Mouse (Mus musculus) hindbrain, embryonic 12.5 days (tissue): ENCODE measurements around the gene Slc2a13. TPM values are rescaled to one million over a fixed set of nuclear protein-coding genes. Genes with fewer than 3 reads are reported as not detected.

ENCODE experiments used
- ATAC-seq: fragments of 200-750 bp; cut with Nextera tagmentation; 2 replicates; pipeline ENCODE4 v1.8.0; 2017; ENCODE audit warnings: moderate TSS enrichment; ENCODE audit not compliant: low FRiP score
- H3K27ac ChIP-seq: fragments of 300-500 bp; sonication (generic); 2 replicates; pipeline ENCODE4 v1.5.1; 2016; ENCODE audit warnings: mild to moderate bottlenecking
- H3K27me3 ChIP-seq: fragments of 300-500 bp; sonication (generic); 2 replicates; pipeline ENCODE4 v1.6.1; 2016; ENCODE audit warnings: mild to moderate bottlenecking
- H3K36me3 ChIP-seq: fragments of 300-500 bp; sonication (generic); 2 replicates; pipeline ENCODE4 v1.6.1; 2016; ENCODE audit warnings: mild to moderate bottlenecking
- H3K4me1 ChIP-seq: fragments of 300-500 bp; sonication (generic); 2 replicates; pipeline ENCODE4 v1.6.1; 2016
- H3K4me2 ChIP-seq: fragments of 300-500 bp; sonication (generic); replicated peaks from 2 replicates; pipeline ENCODE4 v1.6.1; 2016; ENCODE audit warnings: mild to moderate bottlenecking
- H3K4me3 ChIP-seq: fragments of 300-500 bp; sonication (generic); 2 replicates; pipeline ENCODE4 v1.5.1; 2016; ENCODE audit warnings: mild to moderate bottlenecking
- H3K9ac ChIP-seq: fragments of 300-500 bp; sonication (generic); 2 replicates; pipeline ENCODE4 v1.6.1; 2016; ENCODE audit warnings: mild to moderate bottlenecking, moderate library complexity
- H3K9me3 ChIP-seq: fragments of 300-500 bp; sonication (generic); replicated peaks from 2 replicates; pipeline ENCODE4 v1.6.1; 2016; ENCODE audit warnings: mild to moderate bottlenecking
- WGBS: fragments of 180-500 bp; shearing (Covaris S2); methylation state at CpG from one replicate; pipeline ENCODE4 v1.1.7; 2016; 5-methylcytosine and 5-hydroxymethylcytosine counted together
- polyA plus RNA-seq: library from polyadenylated mRNA; unstranded; fragments of >200 nt; fragmentation: Nextera tagmentation; extraction: Ambion mirVana; gene quantifications from 2 replicates; pipeline ENCODE4 v1.2.1, GENCODE M21; 2016

Slc2a13 gene
- polyA plus RNA-seq, 1 experiment from 2014 or later: 3.3 TPM

GRCm38 (mm10) chr15:91369736-91370449, 203.2 kb downstream of the Slc2a13 start:
- 83% methylated on average over 11 of the region's 11 CpGs for WGBS
- H3K9me3 ChIP-seq: no peaks in the 10 kb centered on the region
- H3K4me1 ChIP-seq: peaks cover 26% of the 10 kb centered on the region
- no peak for ATAC-seq
- H3K36me3 ChIP-seq: no peaks in the 10 kb centered on the region
- no peak overlapping the region for H3K4me3 ChIP-seq
- H3K4me2 ChIP-seq: no peak overlapping the region
- no peaks in the 10 kb centered on the region for H3K27me3 ChIP-seq
- H3K9ac ChIP-seq: no peak overlapping the region
- H3K27ac ChIP-seq: no peak overlapping the region

- Histone ChIP-seq H3K27me3 (no peaks in the 10 kb centered on the region), H3K4me1 (no peaks in the 10 kb centered on the region), H3K4me2 (no peak overlapping the region), H3K27ac (no peak overlapping the region), H3K36me3 (no peaks in the 10 kb centered on the region), H3K9ac (no peak overlapping the region), H3K9me3 (no peaks in the 10 kb centered on the region), H3K4me3 (no peak overlapping the region)
- no peak for ATAC-seq
- WGBS: 66% methylated on average over 2 of the region's 2 CpGs
Observed at GRCm38 (mm10) chr15:91360495-91360894, 212.6 kb downstream of the Slc2a13 start.

- no peak overlapping the region for H3K9ac ChIP-seq
- ATAC-seq: no peak
- no peak overlapping the region for H3K27ac ChIP-seq
- no peaks in the 10 kb centered on the region for H3K27me3 ChIP-seq
- WGBS: 80% methylated on average over 7 of the region's 7 CpGs
- H3K36me3 ChIP-seq: no peaks in the 10 kb centered on the region
- H3K4me2 ChIP-seq: no peak overlapping the region
- no peaks in the 10 kb centered on the region for H3K4me1 ChIP-seq
- no peak overlapping the region for H3K4me3 ChIP-seq
- H3K9me3 ChIP-seq: no peaks in the 10 kb centered on the region
Observed at GRCm38 (mm10) chr15:91351006-91351405, 222.1 kb downstream of the Slc2a13 start.

- no peaks in the 10 kb centered on the region for H3K9me3 ChIP-seq
- no peaks in the 10 kb centered on the region for H3K36me3 ChIP-seq
- no peak overlapping the region for H3K9ac ChIP-seq
- H3K27me3 ChIP-seq: no peaks in the 10 kb centered on the region
- no peaks in the 10 kb centered on the region for H3K4me1 ChIP-seq
- H3K4me2 ChIP-seq: no peak overlapping the region
- ATAC-seq: no peak
- no peak overlapping the region for H3K4me3 ChIP-seq
- WGBS: 70% methylated on average over 1 of the region's 1 CpGs
- H3K27ac ChIP-seq: no peak overlapping the region
Observed at GRCm38 (mm10) chr15:91338350-91338749, 234.7 kb downstream of the Slc2a13 start.

- no peak overlapping the region for H3K4me2 ChIP-seq
- no peaks in the 10 kb centered on the region for H3K36me3 ChIP-seq
- ATAC-seq: no peak
- H3K4me3 ChIP-seq: no peak overlapping the region
- 88% methylated on average over 6 of the region's 6 CpGs for WGBS
- no peak overlapping the region for H3K9ac ChIP-seq
- H3K9me3 ChIP-seq: no peaks in the 10 kb centered on the region
- no peaks in the 10 kb centered on the region for H3K4me1 ChIP-seq
- H3K27me3 ChIP-seq: no peaks in the 10 kb centered on the region
- H3K27ac ChIP-seq: no peak overlapping the region
Observed at GRCm38 (mm10) chr15:91334416-91334900, 238.6 kb downstream of the Slc2a13 start.

- H3K36me3 ChIP-seq: no peaks in the 10 kb centered on the region
- WGBS: 70% methylated on average over 3 of the region's 3 CpGs
- no peak overlapping the region for H3K9ac ChIP-seq
- ATAC-seq: no peak
- no peak overlapping the region for H3K4me2 ChIP-seq
- no peaks in the 10 kb centered on the region for H3K4me1 ChIP-seq
- H3K4me3 ChIP-seq: no peak overlapping the region
- H3K9me3 ChIP-seq: no peaks in the 10 kb centered on the region
- no peak overlapping the region for H3K27ac ChIP-seq
- H3K27me3 ChIP-seq: no peaks in the 10 kb centered on the region
Observed at GRCm38 (mm10) chr15:91327748-91328147, 245.3 kb downstream of the Slc2a13 start.

- no peak overlapping the region for H3K27ac ChIP-seq
- H3K36me3 ChIP-seq: no peaks in the 10 kb centered on the region
- H3K4me1 ChIP-seq: no peaks in the 10 kb centered on the region
- ATAC-seq: no peak
- H3K4me2 ChIP-seq: no peak overlapping the region
- no peak overlapping the region for H3K9ac ChIP-seq
- 76% methylated on average over 4 of the region's 4 CpGs for WGBS
- H3K9me3 ChIP-seq: no peaks in the 10 kb centered on the region
- no peak overlapping the region for H3K4me3 ChIP-seq
- H3K27me3 ChIP-seq: no peaks in the 10 kb centered on the region
Observed at GRCm38 (mm10) chr15:91327023-91327422, 246.0 kb downstream of the Slc2a13 start.

GRCm38 (mm10) chr15:91319376-91319775, 253.7 kb downstream of the Slc2a13 start:
- Histone ChIP-seq H3K9me3 (no peaks in the 10 kb centered on the region), H3K9ac (no peak overlapping the region), H3K27ac (no peak overlapping the region), H3K4me2 (no peak overlapping the region), H3K4me3 (no peak overlapping the region), H3K36me3 (no peaks in the 10 kb centered on the region), H3K4me1 (no peaks in the 10 kb centered on the region), H3K27me3 (no peaks in the 10 kb centered on the region)
- no peak for ATAC-seq
- 67% methylated on average over 3 of the region's 3 CpGs for WGBS

GRCm38 (mm10) chr15:91316964-91317363, 256.1 kb downstream of the Slc2a13 start:
- no peaks in the 10 kb centered on the region for H3K27me3 ChIP-seq
- H3K9me3 ChIP-seq: no peaks in the 10 kb centered on the region
- no peak overlapping the region for H3K4me3 ChIP-seq
- no peak overlapping the region for H3K4me2 ChIP-seq
- no peak for ATAC-seq
- H3K36me3 ChIP-seq: no peaks in the 10 kb centered on the region
- H3K27ac ChIP-seq: no peak overlapping the region
- WGBS: 75% methylated on average over 4 of the region's 4 CpGs
- H3K4me1 ChIP-seq: no peaks in the 10 kb centered on the region
- H3K9ac ChIP-seq: no peak overlapping the region

- H3K36me3 ChIP-seq: no peaks in the 10 kb centered on the region
- H3K4me2 ChIP-seq: no peak overlapping the region
- H3K27ac ChIP-seq: no peak overlapping the region
- ATAC-seq: no peak
- H3K27me3 ChIP-seq: no peaks in the 10 kb centered on the region
- 79% methylated on average over 19 of the region's 19 CpGs for WGBS
- H3K4me3 ChIP-seq: no peak overlapping the region
- no peaks in the 10 kb centered on the region for H3K9me3 ChIP-seq
- H3K9ac ChIP-seq: no peak overlapping the region
- no peaks in the 10 kb centered on the region for H3K4me1 ChIP-seq
Observed at GRCm38 (mm10) chr15:91314402-91315318, 258.4 kb downstream of the Slc2a13 start.

- no peaks in the 10 kb centered on the region for H3K9me3 ChIP-seq
- H3K9ac ChIP-seq: no peak overlapping the region
- no peaks in the 10 kb centered on the region for H3K27me3 ChIP-seq
- H3K27ac ChIP-seq: no peak overlapping the region
- 53% methylated on average over 7 of the region's 7 CpGs for WGBS
- ATAC-seq: no peak
- no peak overlapping the region for H3K4me3 ChIP-seq
- H3K36me3 ChIP-seq: no peaks in the 10 kb centered on the region
- H3K4me2 ChIP-seq: no peak overlapping the region
- H3K4me1 ChIP-seq: no peaks in the 10 kb centered on the region
Observed at GRCm38 (mm10) chr15:91304296-91304852, 268.7 kb downstream of the Slc2a13 start.

GRCm38 (mm10) chr15:91301366-91301765, 271.7 kb downstream of the Slc2a13 start:
- no peaks in the 10 kb centered on the region for H3K4me1 ChIP-seq
- H3K9ac ChIP-seq: no peak overlapping the region
- H3K9me3 ChIP-seq: no peaks in the 10 kb centered on the region
- 13% methylated on average over 3 of the region's 3 CpGs for WGBS
- H3K4me2 ChIP-seq: no peak overlapping the region
- no peak overlapping the region for H3K4me3 ChIP-seq
- no peak overlapping the region for H3K27ac ChIP-seq
- H3K36me3 ChIP-seq: no peaks in the 10 kb centered on the region
- no peak for ATAC-seq
- H3K27me3 ChIP-seq: no peaks in the 10 kb centered on the region
